Mouse (Mus musculus) liver, embryonic 15.5 days (tissue): ENCODE data around the gene Spen. TPM values are rescaled to one million over a fixed set of nuclear protein-coding genes. Genes with fewer than 3 reads are reported as not detected.
A peak's percentile ranks its signal among the peaks of the same experiment; 100 is the strongest.

Source experiments
- ATAC-seq: fragments of 200-750 bp; cut with Nextera tagmentation; 2 replicates; pipeline ENCODE4 v1.8.0; 2017; ENCODE audit warnings: moderate number of reproducible peaks, mild to moderate bottlenecking, moderate library complexity; ENCODE audit not compliant: insufficient read depth
- H3K27ac ChIP-seq: fragments of 300-500 bp; sonication (generic); replicated peaks from 2 replicates; pipeline ENCODE4 v1.5.1; 2015; ENCODE audit warnings: mild to moderate bottlenecking, inconsistent platforms
- H3K27me3 ChIP-seq: fragments of 300-500 bp; sonication (generic); 2 replicates; pipeline ENCODE4 v1.6.1; 2015; ENCODE audit warnings: mild to moderate bottlenecking, inconsistent platforms
- H3K36me3 ChIP-seq: fragments of 300-500 bp; sonication (generic); replicated peaks from 2 replicates; pipeline ENCODE4 v1.6.1; 2015; ENCODE audit warnings: moderate library complexity, mild to moderate bottlenecking, inconsistent platforms
- H3K4me1 ChIP-seq: fragments of 300-500 bp; sonication (generic); replicated peaks from 2 replicates; pipeline ENCODE4 v1.6.1; 2015; ENCODE audit warnings: inconsistent platforms
- H3K4me2 ChIP-seq: fragments of 300-500 bp; sonication (generic); 2 replicates; pipeline ENCODE4 v1.6.1; 2015; ENCODE audit warnings: moderate library complexity, mild to moderate bottlenecking, inconsistent platforms
- H3K4me3 ChIP-seq: fragments of 300-500 bp; sonication (generic); replicated peaks from 2 replicates; pipeline ENCODE4 v1.5.1; 2015; ENCODE audit warnings: mild to moderate bottlenecking, inconsistent platforms
- H3K9ac ChIP-seq: fragments of 300-500 bp; sonication (generic); 2 replicates; pipeline ENCODE4 v1.6.1; 2015; ENCODE audit warnings: moderate library complexity, mild to moderate bottlenecking, inconsistent platforms
- H3K9me3 ChIP-seq: fragments of 300-500 bp; sonication (generic); replicated peaks from 2 replicates; pipeline ENCODE4 v1.6.1; 2016; ENCODE audit warnings: inconsistent platforms
- WGBS: fragments of 180-500 bp; shearing (Covaris S2); methylation state at CpG from one replicate; pipeline ENCODE4 v1.1.7; 2015; ENCODE audit warnings: mixed read lengths; ENCODE audit not compliant: insufficient replicate concordance; 5-methylcytosine and 5-hydroxymethylcytosine counted together
- polyA plus RNA-seq: library from polyadenylated mRNA; unstranded; fragments of >200 nt; fragmentation: Nextera tagmentation; extraction: Ambion mirVana; gene quantifications from 2 replicates; pipeline ENCODE4 v1.2.1, GENCODE M21; 2015

Gene Spen
- polyA plus RNA-seq, 1 experiment from 2014 or later: 4.7 TPM

DNA sequence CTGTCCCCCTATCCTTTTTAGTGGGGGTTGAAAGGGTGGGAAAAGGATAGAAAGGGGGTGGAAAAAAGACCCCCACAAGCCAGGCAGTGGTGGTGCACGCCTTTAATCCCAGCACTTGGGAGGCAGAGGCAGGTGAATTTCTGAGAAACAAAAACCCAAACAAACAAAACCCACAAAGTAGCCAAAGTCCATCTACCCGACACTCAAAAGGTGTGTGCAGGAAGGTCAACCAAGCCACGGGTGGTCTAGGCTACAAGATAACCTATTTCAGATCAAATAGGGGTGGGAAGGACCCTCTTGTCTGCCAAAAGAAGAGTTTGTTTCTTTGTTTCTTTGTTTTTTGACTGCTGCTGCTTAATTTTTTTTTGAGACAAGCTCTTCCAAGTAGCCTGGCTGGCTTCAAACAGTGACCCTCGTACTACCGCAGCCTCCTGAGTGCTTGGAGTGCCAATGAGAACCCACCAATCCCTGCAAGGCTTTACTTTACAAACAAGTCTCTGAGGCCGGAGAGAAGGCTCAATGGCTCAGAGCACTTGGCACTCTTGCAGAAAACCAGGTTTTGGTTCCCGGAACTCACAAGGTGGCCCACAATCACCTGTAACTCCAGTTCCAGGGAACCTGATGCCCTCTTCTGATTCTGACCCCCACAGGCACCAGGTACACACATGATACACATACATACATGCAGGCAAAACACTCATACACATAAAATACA, 11.3 kb downstream of the Spen start:
- Histone ChIP-seq H3K4me1 (peaks cover 73% of the 10 kb centered on the region), H3K4me3 (no peak overlapping the region), H3K27me3 (no peaks in the 10 kb centered on the region), H3K36me3 (peaks cover 9% of the 10 kb centered on the region), H3K9me3 (no peaks in the 10 kb centered on the region), H3K4me2 (no peak overlapping the region), H3K27ac (no peak overlapping the region), H3K9ac (no peak overlapping the region)
- no peak for ATAC-seq
- 63% methylated on average over 7 of the region's 7 CpGs for WGBS

GRCm38 (mm10) chr4:141525940-141526339, 12.5 kb downstream of the Spen start:
- H3K4me1 ChIP-seq: peaks cover 64% of the 10 kb centered on the region
- no peak for ATAC-seq
- 47% methylated on average over 2 of the region's 2 CpGs for WGBS

GRCm38 (mm10) chr4:141524658-141525057, 13.7 kb downstream of the Spen start:
- Histone ChIP-seq H3K4me1 (peaks cover 56% of the 10 kb centered on the region), H3K9me3 (no peaks in the 10 kb centered on the region), H3K4me3 (no peak overlapping the region), H3K36me3 (peaks cover 26% of the 10 kb centered on the region), H3K4me2 (no peak overlapping the region), H3K27me3 (no peaks in the 10 kb centered on the region), H3K9ac (no peak overlapping the region), H3K27ac (peak overlapping the region; percentile 30; the same call in 1 of the 2 replicates)
- WGBS: 20% methylated on average over 6 of the region's 6 CpGs
- ATAC-seq: peak; percentile 35

More at GRCm38 (mm10) chr4:141525940-141526339, 12.5 kb downstream of the Spen start:
- no peak overlapping the region for H3K4me3 ChIP-seq
- no peak overlapping the region for H3K4me2 ChIP-seq
- no peaks in the 10 kb centered on the region for H3K27me3 ChIP-seq
- no peaks in the 10 kb centered on the region for H3K9me3 ChIP-seq
- no peak overlapping the region for H3K9ac ChIP-seq
- H3K27ac ChIP-seq: peak overlapping the region; percentile 33; the same call in 1 of the 2 replicates
- H3K36me3 ChIP-seq: peaks cover 20% of the 10 kb centered on the region

GRCm38 (mm10) chr4:141523128-141523527, 15.3 kb downstream of the Spen start:
- Histone ChIP-seq H3K27me3 (no peaks in the 10 kb centered on the region), H3K27ac (no peak overlapping the region), H3K36me3 (peaks cover 38% of the 10 kb centered on the region), H3K4me3 (no peak overlapping the region), H3K4me2 (no peak overlapping the region), H3K4me1 (peaks cover 42% of the 10 kb centered on the region), H3K9me3 (no peaks in the 10 kb centered on the region), H3K9ac (no peak overlapping the region)
- WGBS: 60% methylated on average over 11 of the region's 11 CpGs
- no peak for ATAC-seq

DNA sequence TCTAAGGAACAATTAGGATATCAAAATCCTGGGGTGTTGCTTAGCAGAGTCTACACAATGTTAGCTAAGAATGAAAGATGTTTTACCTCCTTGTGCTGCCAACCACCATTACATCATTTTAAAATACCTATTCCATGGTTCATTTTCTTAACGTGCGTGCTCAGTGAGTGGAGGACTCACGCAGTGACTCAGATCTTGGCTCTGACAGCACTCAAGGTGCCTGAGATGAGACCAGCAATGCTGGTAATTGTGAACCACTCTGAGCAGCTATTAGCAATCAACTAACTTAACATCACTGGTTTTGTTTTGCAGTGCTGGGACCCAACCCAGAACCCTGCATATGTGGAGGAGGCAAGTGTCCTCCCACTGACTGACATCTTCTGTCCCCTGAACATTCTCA, 20.0 kb downstream of the Spen start:
- no peak overlapping the region for H3K9ac ChIP-seq
- H3K4me3 ChIP-seq: no peak overlapping the region
- no peak overlapping the region for H3K4me2 ChIP-seq
- no peaks in the 10 kb centered on the region for H3K27me3 ChIP-seq
- 92% methylated on average over 3 of the region's 3 CpGs for WGBS
- ATAC-seq: no peak
- peaks cover 77% of the 10 kb centered on the region for H3K36me3 ChIP-seq
- H3K9me3 ChIP-seq: no peaks in the 10 kb centered on the region
- no peak overlapping the region for H3K27ac ChIP-seq
- peaks cover 18% of the 10 kb centered on the region for H3K4me1 ChIP-seq

DNA sequence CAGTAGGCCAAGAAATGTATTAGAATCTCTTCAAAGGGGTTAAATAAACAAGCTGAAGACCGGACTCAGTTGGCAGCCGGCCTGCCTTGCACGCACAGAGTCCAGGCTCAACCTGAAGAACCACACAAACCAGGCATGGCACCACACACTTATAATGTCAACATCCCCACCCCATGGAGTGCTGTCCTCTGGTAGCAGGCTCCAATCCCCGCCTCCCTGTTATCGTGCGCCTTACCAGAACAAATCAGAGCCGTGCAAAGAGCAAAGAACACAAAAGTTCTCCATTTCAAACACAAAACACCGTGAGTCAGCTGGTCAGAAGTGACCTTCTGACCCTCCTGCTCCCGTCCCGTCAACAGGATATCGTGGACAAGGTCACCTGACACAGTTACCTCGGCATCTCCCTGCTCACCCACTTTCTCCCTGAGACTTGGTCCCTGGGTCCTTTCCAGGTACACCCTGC, 24.2 kb downstream of the Spen start:
- no peaks in the 10 kb centered on the region for H3K27me3 ChIP-seq
- no peak overlapping the region for H3K9ac ChIP-seq
- peaks cover 56% of the 10 kb centered on the region for H3K36me3 ChIP-seq
- peak; percentile 75 for ATAC-seq
- no peaks in the 10 kb centered on the region for H3K9me3 ChIP-seq
- H3K4me2 ChIP-seq: no peak overlapping the region
- peak overlapping the region; percentile 56 for H3K27ac ChIP-seq
- H3K4me3 ChIP-seq: no peak overlapping the region
- H3K4me1 ChIP-seq: peaks cover 39% of the 10 kb centered on the region
- 60% methylated on average over 12 of the region's 12 CpGs for WGBS

GRCm38 (mm10) chr4:141512145-141512544, 26.3 kb downstream of the Spen start:
- 55% methylated on average over 6 of the region's 6 CpGs for WGBS
- no peak overlapping the region for H3K4me2 ChIP-seq
- H3K4me1 ChIP-seq: peaks cover 44% of the 10 kb centered on the region

DNA sequence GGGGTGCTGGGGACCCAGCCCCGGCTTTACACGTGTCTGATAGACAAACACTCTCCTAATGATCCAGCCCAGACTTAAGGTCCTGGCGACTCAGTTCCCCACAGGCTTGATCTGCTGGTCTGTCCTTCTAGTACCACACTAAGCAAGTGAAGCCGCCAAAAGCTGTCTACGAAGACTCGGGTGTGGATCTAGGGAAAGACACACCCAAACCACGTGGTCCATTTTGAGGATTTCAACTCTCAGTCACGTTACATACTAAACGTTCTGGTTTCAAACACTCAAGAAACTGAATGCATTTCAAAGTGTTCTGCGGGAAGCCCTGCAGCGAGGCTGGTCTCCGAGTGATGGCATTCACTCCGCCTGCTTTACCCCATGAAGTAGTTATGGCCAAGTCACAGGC, 27.9 kb downstream of the Spen start:
- Histone ChIP-seq H3K4me3 (no peak overlapping the region), H3K4me1 (peaks cover 61% of the 10 kb centered on the region), H3K4me2 (no peak overlapping the region), H3K36me3 (peaks cover 21% of the 10 kb centered on the region), H3K9ac (no peak overlapping the region), H3K27ac (no peak overlapping the region), H3K27me3 (no peaks in the 10 kb centered on the region), H3K9me3 (no peaks in the 10 kb centered on the region)
- 58% methylated on average over 13 of the region's 13 CpGs for WGBS
- ATAC-seq: no peak

More at GRCm38 (mm10) chr4:141512145-141512544, 26.3 kb downstream of the Spen start:
- Histone ChIP-seq H3K36me3 (peaks cover 37% of the 10 kb centered on the region), H3K9ac (no peak overlapping the region), H3K4me3 (no peak overlapping the region), H3K27me3 (no peaks in the 10 kb centered on the region), H3K9me3 (no peaks in the 10 kb centered on the region), H3K27ac (no peak overlapping the region)
- no peak for ATAC-seq

DNA sequence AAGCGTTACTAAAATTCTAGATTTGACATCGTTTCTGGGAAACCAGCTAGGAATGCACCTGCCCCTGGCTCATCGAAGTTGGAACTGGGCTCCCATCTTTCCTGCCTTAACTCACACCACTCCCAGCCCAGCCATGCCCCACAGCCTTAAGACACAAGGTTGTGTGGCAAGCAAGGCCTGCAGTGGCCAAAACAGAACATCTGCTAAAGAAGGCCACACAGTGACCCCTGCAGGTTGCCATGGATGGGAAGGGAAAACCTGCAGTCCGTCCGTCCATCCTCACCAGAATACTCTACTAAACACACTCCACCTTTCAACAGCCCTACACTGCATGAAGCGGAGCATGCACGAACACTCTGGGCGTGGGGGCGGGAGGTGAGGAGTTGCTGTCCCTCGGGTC, 31.5 kb downstream of the Spen start:
- no peaks in the 10 kb centered on the region for H3K9me3 ChIP-seq
- H3K27ac ChIP-seq: no peak overlapping the region
- no peak overlapping the region for H3K9ac ChIP-seq
- no peak overlapping the region for H3K4me2 ChIP-seq
- no peak overlapping the region for H3K4me3 ChIP-seq
- no peak for ATAC-seq
- H3K36me3 ChIP-seq: peaks cover 6% of the 10 kb centered on the region; the same call in 1 of the 2 replicates
- H3K27me3 ChIP-seq: no peaks in the 10 kb centered on the region
- 76% methylated on average over 10 of the region's 10 CpGs for WGBS
- peaks cover 42% of the 10 kb centered on the region for H3K4me1 ChIP-seq

DNA sequence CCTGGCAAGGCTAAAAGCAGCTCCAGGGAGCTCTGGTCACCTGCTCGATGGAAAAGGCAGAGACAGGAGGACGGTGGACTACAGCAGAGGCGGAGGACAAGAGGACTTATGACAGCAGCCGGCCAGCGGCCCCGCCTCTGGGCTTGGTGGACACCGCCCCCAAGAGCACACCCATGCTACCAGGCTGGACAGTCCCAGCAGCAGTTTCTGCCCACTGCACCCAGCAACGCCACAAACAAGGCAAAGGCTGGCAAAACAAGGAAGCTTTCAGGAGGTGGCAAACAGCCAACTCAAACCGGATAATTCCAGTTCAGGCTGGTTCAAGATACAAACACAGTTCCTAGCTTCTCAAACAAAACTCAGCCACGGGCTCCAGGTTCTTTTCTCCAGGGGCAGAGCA, 32.0 kb downstream of the Spen start:
- peak; percentile 65 for ATAC-seq
- Histone ChIP-seq H3K9ac (no peak overlapping the region), H3K4me2 (no peak overlapping the region), H3K4me1 (peaks cover 36% of the 10 kb centered on the region), H3K27me3 (no peaks in the 10 kb centered on the region), H3K27ac (no peak overlapping the region), H3K36me3 (peaks cover 6% of the 10 kb centered on the region; the same call in 1 of the 2 replicates), H3K4me3 (no peak overlapping the region), H3K9me3 (no peaks in the 10 kb centered on the region)
- 63% methylated on average over 10 of the region's 10 CpGs for WGBS

GRCm38 (mm10) chr4:141505810-141506209, 32.6 kb downstream of the Spen start:
- H3K27ac ChIP-seq: no peak overlapping the region
- ATAC-seq: no peak

More at GRCm38 (mm10) chr4:141505810-141506209, 32.6 kb downstream of the Spen start:
- Histone ChIP-seq H3K4me1 (peaks cover 31% of the 10 kb centered on the region), H3K9ac (no peak overlapping the region), H3K4me3 (no peak overlapping the region), H3K36me3 (peaks cover 6% of the 10 kb centered on the region; the same call in 1 of the 2 replicates), H3K27me3 (no peaks in the 10 kb centered on the region), H3K9me3 (no peaks in the 10 kb centered on the region), H3K4me2 (no peak overlapping the region)
- 82% methylated on average over 11 of the region's 11 CpGs for WGBS
